Mouse (Mus musculus) hindbrain, embryonic 11.5 days (tissue): Measurements from ENCODE around the gene Sh3bp2. TPM values are rescaled to one million over a fixed set of nuclear protein-coding genes. Genes with fewer than 3 reads are reported as not detected.
A peak's percentile ranks its signal among the peaks of the same experiment; 100 is the strongest.

ENCODE experiments used
- ATAC-seq: fragments of 200-750 bp; cut with Nextera tagmentation; 2 replicates; pipeline ENCODE4 v1.8.0; 2017; ENCODE audit warnings: mild to moderate bottlenecking, moderate TSS enrichment, moderate library complexity; ENCODE audit not compliant: low FRiP score
- DNase-seq: peaks from one replicate; pipeline ENCODE4 v3.0.0-alpha.2; 2015; ENCODE audit warnings: low spot score
- H3K27ac ChIP-seq: fragments of 300-500 bp; sonication (generic); 2 replicates; pipeline ENCODE4 v1.5.1; 2014; ENCODE audit warnings: mild to moderate bottlenecking, low read depth, low read length
- H3K27me3 ChIP-seq: fragments of 300-500 bp; sonication (generic); 2 replicates; pipeline ENCODE4 v1.6.1; 2014; ENCODE audit warnings: mild to moderate bottlenecking, low read length, moderate library complexity, mixed read lengths; ENCODE audit not compliant: control insufficient read depth, insufficient read depth
- H3K36me3 ChIP-seq: fragments of 300-500 bp; sonication (generic); 2 replicates; pipeline ENCODE4 v1.6.1; 2014; ENCODE audit warnings: mild to moderate bottlenecking, low read length, moderate library complexity, mixed read lengths; ENCODE audit not compliant: control insufficient read depth, insufficient read depth
- H3K4me1 ChIP-seq: fragments of 300-500 bp; sonication (generic); replicated peaks from 2 replicates; pipeline ENCODE4 v1.6.1; 2014; ENCODE audit warnings: low read length, mixed read lengths; ENCODE audit not compliant: control insufficient read depth, insufficient read depth
- H3K4me2 ChIP-seq: fragments of 300-500 bp; sonication (generic); replicated peaks from 2 replicates; pipeline ENCODE4 v1.6.1; 2014; ENCODE audit warnings: mild to moderate bottlenecking, low read depth, low read length
- H3K4me3 ChIP-seq: fragments of 300-500 bp; sonication (generic); 2 replicates; pipeline ENCODE4 v1.5.1; 2014; ENCODE audit warnings: low read depth, low read length
- H3K9ac ChIP-seq: fragments of 300-500 bp; sonication (generic); 2 replicates; pipeline ENCODE4 v1.6.1; 2014; ENCODE audit warnings: low read depth, low read length
- H3K9me3 ChIP-seq: fragments of 300-500 bp; sonication (generic); 2 replicates; pipeline ENCODE4 v1.6.1; 2016; ENCODE audit warnings: low read length; ENCODE audit not compliant: control insufficient read depth
- WGBS: fragments of 180-500 bp; shearing (Covaris S2); extraction: QIAGEN DNeasy Blood & Tissue Kit; methylation state at CpG from one replicate; pipeline ENCODE4 v1.1.7; 2014; 5-methylcytosine and 5-hydroxymethylcytosine counted together
- polyA plus RNA-seq: library from polyadenylated mRNA; unstranded; fragments of >200 nt; fragmentation: Nextera tagmentation; extraction: Ambion mirVana; gene quantifications from 2 replicates; pipeline ENCODE4 v1.2.1, GENCODE M21; 2014

The Sh3bp2 gene
- polyA plus RNA-seq, 1 experiment from 2014 or later, result 10.8 TPM

GRCm38 (mm10) chr5:34533066-34533465 lies 7.4 kb downstream of the Sh3bp2 start:
- WGBS, result 74% methylated on average over 5 of the region's 5 CpGs

GRCm38 (mm10) chr5:34533820-34534219 lies 8.2 kb downstream of the Sh3bp2 start:
- no peaks in the 10 kb centered on the region for H3K36me3 ChIP-seq
- no peak overlapping the region for H3K4me2 ChIP-seq
- no peaks in the 10 kb centered on the region for H3K9me3 ChIP-seq
- no peaks in the 10 kb centered on the region for H3K4me1 ChIP-seq
- H3K27me3 ChIP-seq, result no peaks in the 10 kb centered on the region
- 68% methylated on average over 3 of the region's 3 CpGs for WGBS
- DNase-seq (no peak), ATAC-seq (no peak)
- no peak overlapping the region for H3K4me3 ChIP-seq
- H3K27ac ChIP-seq, result no peak overlapping the region
- no peak overlapping the region for H3K9ac ChIP-seq

More at GRCm38 (mm10) chr5:34533066-34533465, 7.4 kb downstream of the Sh3bp2 start:
- no peak overlapping the region for H3K4me2 ChIP-seq
- H3K27me3 ChIP-seq, result no peaks in the 10 kb centered on the region
- DNase-seq (no peak), ATAC-seq (no peak)
- no peaks in the 10 kb centered on the region for H3K4me1 ChIP-seq
- H3K4me3 ChIP-seq, result no peak overlapping the region
- no peak overlapping the region for H3K27ac ChIP-seq
- H3K36me3 ChIP-seq, result no peaks in the 10 kb centered on the region
- no peaks in the 10 kb centered on the region for H3K9me3 ChIP-seq
- H3K9ac ChIP-seq, result no peak overlapping the region

GRCm38 (mm10) chr5:34534776-34535581 lies 9.3 kb downstream of the Sh3bp2 start:
- no peak overlapping the region for H3K4me3 ChIP-seq
- H3K36me3 ChIP-seq, result no peaks in the 10 kb centered on the region
- no peak overlapping the region for H3K9ac ChIP-seq
- WGBS, result 84% methylated on average over 5 of the region's 5 CpGs
- no peaks in the 10 kb centered on the region for H3K9me3 ChIP-seq
- H3K4me1 ChIP-seq, result no peaks in the 10 kb centered on the region
- no peak for DNase-seq
- H3K27me3 ChIP-seq, result no peaks in the 10 kb centered on the region
- no peak overlapping the region for H3K4me2 ChIP-seq
- H3K27ac ChIP-seq, result no peak overlapping the region
- ATAC-seq, result no peak

GRCm38 (mm10) chr5:34535831-34536230 lies 10.2 kb downstream of the Sh3bp2 start:
- no peak overlapping the region for H3K4me2 ChIP-seq

GRCm38 (mm10) chr5:34538079-34538478 lies 12.4 kb downstream of the Sh3bp2 start:
- 75% methylated on average over 7 of the region's 7 CpGs for WGBS
- H3K4me1 ChIP-seq, result no peaks in the 10 kb centered on the region
- ATAC-seq (no peak), DNase-seq (no peak)
- no peak overlapping the region for H3K27ac ChIP-seq
- H3K4me2 ChIP-seq, result no peak overlapping the region
- no peak overlapping the region for H3K4me3 ChIP-seq
- H3K27me3 ChIP-seq, result no peaks in the 10 kb centered on the region
- no peaks in the 10 kb centered on the region for H3K36me3 ChIP-seq
- no peaks in the 10 kb centered on the region for H3K9me3 ChIP-seq
- H3K9ac ChIP-seq, result no peak overlapping the region

More at GRCm38 (mm10) chr5:34535831-34536230, 10.2 kb downstream of the Sh3bp2 start:
- H3K9me3 ChIP-seq, result no peaks in the 10 kb centered on the region
- no peaks in the 10 kb centered on the region for H3K27me3 ChIP-seq
- ATAC-seq (no peak), DNase-seq (no peak)
- no peak overlapping the region for H3K4me3 ChIP-seq
- H3K27ac ChIP-seq, result no peak overlapping the region
- H3K36me3 ChIP-seq, result no peaks in the 10 kb centered on the region
- no peak overlapping the region for H3K9ac ChIP-seq
- WGBS, result 85% methylated on average over 7 of the region's 7 CpGs
- no peaks in the 10 kb centered on the region for H3K4me1 ChIP-seq

- WGBS, result 38% methylated on average over 5 of the region's 5 CpGs
- DNase-seq, result peak; percentile 45
- H3K4me3 ChIP-seq, result no peak overlapping the region
- no peaks in the 10 kb centered on the region for H3K36me3 ChIP-seq
- H3K9ac ChIP-seq, result no peak overlapping the region
- no peak overlapping the region for H3K4me2 ChIP-seq
- no peak for ATAC-seq
- no peaks in the 10 kb centered on the region for H3K27me3 ChIP-seq
- H3K9me3 ChIP-seq, result no peaks in the 10 kb centered on the region
- no peak overlapping the region for H3K27ac ChIP-seq
- H3K4me1 ChIP-seq, result no peaks in the 10 kb centered on the region
Observed at GRCm38 (mm10) chr5:34538527-34538926, 12.9 kb downstream of the Sh3bp2 start.

- Histone ChIP-seq H3K27ac (no peak overlapping the region), H3K9me3 (no peaks in the 10 kb centered on the region), H3K27me3 (no peaks in the 10 kb centered on the region), H3K4me3 (no peak overlapping the region), H3K4me1 (no peaks in the 10 kb centered on the region), H3K9ac (no peak overlapping the region), H3K36me3 (no peaks in the 10 kb centered on the region), H3K4me2 (no peak overlapping the region)
- DNase-seq (no peak), ATAC-seq (no peak)
- WGBS, result 85% methylated on average over 2 of the region's 2 CpGs
Observed at GRCm38 (mm10) chr5:34539121-34539520, 13.5 kb downstream of the Sh3bp2 start.

- H3K9ac ChIP-seq, result no peak overlapping the region
- DNase-seq, result no peak
- 85% methylated on average over 1 of the region's 1 CpGs for WGBS
- no peaks in the 10 kb centered on the region for H3K27me3 ChIP-seq
- H3K36me3 ChIP-seq, result no peaks in the 10 kb centered on the region
- no peak overlapping the region for H3K27ac ChIP-seq
- no peak for ATAC-seq
- no peaks in the 10 kb centered on the region for H3K9me3 ChIP-seq
- no peaks in the 10 kb centered on the region for H3K4me1 ChIP-seq
- no peak overlapping the region for H3K4me3 ChIP-seq
- H3K4me2 ChIP-seq, result no peak overlapping the region
Observed at GRCm38 (mm10) chr5:34542166-34542565, 16.5 kb downstream of the Sh3bp2 start.

- H3K4me1 ChIP-seq, result no peaks in the 10 kb centered on the region
- no peak overlapping the region for H3K9ac ChIP-seq
- no peak overlapping the region for H3K4me2 ChIP-seq
- no peak for DNase-seq
- H3K27ac ChIP-seq, result no peak overlapping the region
- H3K4me3 ChIP-seq, result no peak overlapping the region
- ATAC-seq, result no peak
- no peaks in the 10 kb centered on the region for H3K36me3 ChIP-seq
- 71% methylated on average over 4 of the region's 4 CpGs for WGBS
- no peaks in the 10 kb centered on the region for H3K27me3 ChIP-seq
- H3K9me3 ChIP-seq, result no peaks in the 10 kb centered on the region
Observed at GRCm38 (mm10) chr5:34543114-34543513, 17.5 kb downstream of the Sh3bp2 start.
